Mouse (Mus musculus) liver (tissue): ENCODE results near the gene Fancb.
A peak's percentile ranks its signal among the peaks of the same experiment; 100 is the strongest.

Source experiments
- DNase-seq: peaks from one replicate; pipeline ENCODE4 v3.0.0-alpha.2; 2020; ENCODE audit warnings: mixed read lengths

Gene Fancb

DNA sequence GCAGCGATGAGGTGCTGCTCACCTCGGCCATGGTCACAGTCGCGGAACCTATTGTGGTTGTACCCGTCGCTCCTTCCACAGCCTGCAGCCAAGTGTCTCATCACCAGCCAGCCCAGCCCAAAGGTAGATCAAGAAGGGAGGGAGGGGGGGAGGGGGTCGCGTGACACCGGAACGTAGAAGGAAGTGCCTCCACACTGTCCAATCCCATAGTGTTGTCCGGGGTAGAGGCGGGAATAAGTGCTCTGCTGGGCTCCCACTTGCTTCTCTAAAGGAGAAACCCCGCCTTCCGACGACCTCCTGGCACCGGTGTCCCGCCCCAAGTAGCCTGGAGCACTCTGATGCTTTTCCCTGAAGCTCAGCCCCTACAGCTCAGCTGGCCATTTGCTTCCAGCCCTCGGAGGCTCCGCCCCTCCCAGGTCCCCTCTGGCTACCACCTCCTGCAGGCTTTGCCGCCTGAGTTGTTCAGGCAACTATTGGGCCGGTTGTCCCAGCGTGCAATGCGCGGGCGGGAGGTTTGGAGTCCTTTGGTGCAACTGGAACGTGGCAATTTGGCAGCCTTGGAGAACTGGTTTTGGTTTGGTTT, at the start of gene Fancb, which contains the start of gene Mospd2:
Gene Fancb, plus strand, starts transcription at position 400 of the 583 bp plus-strand sequence.
Gene Mospd2, minus strand, starts transcription at position 183 of the 583 bp plus-strand sequence.
- DNase-seq, result peak; percentile 92

DNA sequence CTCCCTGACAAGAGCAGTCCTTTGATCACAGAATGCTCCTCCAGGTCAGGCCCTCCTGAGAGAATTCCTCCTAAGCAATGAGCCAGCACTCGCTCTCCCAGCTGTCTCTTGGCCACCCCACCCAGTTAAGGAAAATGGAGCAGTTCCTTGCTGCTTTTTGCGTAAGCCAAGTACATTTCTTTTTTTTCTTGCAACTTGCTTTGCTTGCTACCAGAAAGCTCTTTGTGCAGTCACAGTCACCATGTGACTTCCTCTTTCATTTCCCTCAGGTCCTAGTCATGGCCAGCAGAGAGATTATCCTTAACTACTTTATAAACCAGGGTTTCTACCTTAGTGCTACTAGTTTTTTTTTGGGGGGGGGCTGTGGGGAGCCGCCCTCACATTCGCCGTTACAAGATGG, 38.9 kb upstream of the Fancb start:
- no peak for DNase-seq

DNA sequence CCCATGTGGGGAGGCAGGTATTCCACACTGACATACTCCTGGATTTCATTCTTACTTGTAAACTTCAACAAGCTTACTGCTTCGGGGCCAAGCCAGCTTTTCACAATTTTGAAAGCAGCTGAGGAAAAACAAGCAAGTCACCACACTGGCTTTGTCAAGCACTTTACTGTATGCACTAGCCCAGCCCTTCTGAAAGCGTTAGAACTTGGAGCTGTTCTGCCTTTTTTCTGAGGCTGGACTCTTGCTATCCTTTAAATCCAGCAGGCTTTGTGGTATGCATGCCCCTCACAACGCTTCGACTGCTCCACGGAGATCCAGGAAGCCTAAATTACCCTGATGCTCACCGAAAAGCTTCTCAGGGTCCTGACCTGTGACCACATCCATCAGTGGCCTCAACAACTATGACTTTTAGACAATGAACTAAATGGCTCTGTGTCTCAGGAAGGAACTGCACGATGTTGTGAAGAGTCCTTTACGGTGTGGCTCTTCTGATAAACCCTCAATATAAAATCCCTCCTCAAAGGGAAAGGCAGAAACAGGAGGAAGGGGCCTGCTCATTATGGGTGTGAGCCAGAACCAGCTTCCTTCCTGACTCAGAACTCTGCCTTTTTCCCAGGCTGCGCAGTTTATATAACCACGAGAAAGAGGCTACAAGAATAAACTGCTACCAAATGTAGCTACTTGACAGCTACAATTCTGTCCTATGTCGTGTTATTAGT, 28.4 kb upstream of the Fancb start:
- DNase-seq, result no peak

DNA sequence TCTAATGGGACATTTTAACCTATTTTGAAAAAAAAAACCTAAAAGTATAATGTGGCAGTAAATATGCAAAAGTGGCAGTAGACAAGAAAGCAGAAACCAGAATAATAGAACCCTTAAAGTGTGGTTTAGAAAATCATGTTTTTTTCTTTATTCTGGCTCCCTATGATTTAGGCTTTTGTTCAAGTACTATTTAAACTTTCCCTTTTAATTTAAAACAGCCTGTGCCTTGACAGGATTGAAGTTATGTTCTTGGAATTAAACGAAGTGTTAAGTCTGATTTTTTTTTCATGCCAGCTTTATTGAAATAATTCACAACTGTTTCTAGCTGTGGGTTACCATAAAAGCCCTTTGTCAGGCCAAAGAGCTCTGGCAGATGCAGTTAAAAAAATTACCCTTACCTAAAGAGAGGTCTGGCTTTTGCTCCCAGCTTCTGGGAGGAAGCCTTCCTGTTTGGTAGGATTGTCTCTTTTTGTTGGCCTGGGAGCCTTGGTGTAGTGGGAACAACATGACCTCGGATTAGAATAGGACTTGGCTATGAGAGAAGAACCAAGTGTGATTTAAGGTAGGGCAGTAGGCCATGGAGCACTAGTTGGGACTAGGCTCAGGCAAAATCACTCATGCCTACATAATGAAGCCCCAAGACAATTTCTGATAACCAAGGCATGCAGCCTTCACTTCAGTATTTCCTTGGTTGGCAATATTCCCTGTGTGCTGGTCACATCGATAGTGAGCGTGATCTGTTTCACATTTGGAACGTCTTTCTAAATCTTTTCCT, 27.6 kb upstream of the Fancb start:
- no peak for DNase-seq

GRCm38 (mm10) chrX:164965750-164966448, 14.5 kb upstream of the Fancb start:
- no peak for DNase-seq

DNA sequence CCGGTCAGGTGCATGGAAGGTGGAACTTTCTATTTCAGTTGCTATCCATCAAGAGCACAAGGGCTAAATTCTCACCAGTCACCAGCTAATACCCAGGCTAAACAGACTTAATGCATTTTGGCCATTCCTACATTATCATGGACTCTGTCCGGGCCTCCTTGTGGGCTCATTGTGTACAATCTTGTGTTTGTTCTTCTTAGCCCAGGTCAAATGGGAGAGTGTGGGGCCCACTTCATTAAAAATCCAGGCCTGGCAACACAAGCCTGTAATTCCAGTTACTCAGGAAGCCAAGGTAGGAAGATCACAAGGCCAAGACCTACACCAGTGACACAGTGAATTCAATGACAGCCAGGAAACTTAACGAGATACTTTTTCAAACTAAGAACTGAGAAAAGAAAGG, 9.2 kb upstream of the Fancb start:
- DNase-seq, result no peak

DNA sequence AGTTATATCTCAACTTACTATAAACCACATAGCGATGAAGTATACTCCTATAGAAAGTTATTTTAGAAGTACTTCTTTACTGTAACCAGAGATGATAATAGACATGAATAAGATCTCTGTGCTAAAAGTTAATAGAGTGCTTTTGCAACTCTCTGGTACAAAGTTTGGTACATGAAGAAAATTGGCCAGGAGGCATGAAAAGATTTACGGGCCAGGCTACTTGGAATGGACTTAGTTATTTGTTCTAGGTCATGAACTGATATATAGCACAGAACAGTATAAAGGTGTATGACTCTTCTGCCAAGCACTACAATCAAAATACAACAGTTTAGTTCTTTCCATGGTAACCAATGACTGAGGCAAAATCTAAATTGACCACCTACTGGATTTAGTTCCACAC, 1.5 kb upstream of the Fancb start:
- DNase-seq, result no peak

- DNase-seq, result no peak
These were observed 22.7 kb downstream of the Fancb start for GRCm38 (mm10) chrX:165003141-165003540.

DNA sequence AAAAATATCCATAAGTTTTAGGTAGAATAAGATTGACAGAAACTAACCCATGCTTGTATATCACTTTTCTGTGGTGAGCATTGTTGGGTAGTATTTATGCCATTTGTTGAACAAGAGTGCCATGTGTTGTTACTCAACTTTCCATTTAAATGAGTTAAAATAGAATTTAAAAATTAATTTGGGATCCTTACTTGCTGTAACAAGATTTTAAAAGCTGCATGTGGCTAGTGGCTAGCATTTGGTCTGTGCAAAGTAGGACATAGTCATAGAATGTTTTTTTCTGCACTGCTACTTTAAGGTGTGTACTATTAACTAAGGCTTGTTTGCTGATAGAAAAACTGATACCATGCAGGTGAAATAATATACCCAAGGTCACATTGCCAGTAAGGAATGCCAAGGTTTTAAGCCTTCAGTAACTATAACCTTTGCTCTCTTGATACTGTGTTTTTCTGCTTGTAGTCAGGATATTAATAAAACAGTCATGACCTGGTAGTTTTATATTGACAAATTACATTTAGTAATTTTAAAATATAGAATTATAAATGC, 24.5 kb downstream of the Fancb start, which contains the start of gene Gm17604:
Gene Gm17604, minus strand, starts transcription at position 51 of the 546 bp plus-strand sequence.
- DNase-seq, result no peak
